Mouse (Mus musculus) MEL-GATA-1-ER (cell line): ENCODE measurements around the gene Adh6b.

Source experiments
- DNase-seq: peaks from one replicate; pipeline ENCODE4 v3.0.0-alpha.2; 2012; ENCODE audit warnings: low read depth; ENCODE audit errors: extremely low read depth

Adh6b gene

DNA sequence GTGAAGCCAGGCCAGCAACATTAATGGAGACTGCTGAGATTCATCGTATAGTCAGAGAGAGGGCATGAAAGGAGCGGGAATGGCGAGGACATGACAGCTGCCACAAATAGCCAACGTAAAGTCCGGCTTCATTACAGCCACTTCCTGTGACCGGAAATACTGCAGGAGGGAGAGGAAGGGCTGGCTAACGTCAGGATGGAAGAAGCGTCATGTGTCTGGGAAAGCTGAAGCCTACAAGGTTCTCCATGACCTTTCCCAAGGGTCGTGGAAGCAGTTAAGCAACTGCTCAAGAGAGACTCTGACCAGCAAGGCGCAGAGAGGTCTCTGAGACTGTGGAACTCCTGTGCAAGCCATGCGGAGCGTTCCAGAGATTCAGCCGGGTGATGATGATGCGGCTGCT lies at the start of gene Adh6b:
TSS of gene Adh6b (plus strand) at position 305 of the 400 bp plus-strand sequence.
- DNase-seq, result no peak

DNA sequence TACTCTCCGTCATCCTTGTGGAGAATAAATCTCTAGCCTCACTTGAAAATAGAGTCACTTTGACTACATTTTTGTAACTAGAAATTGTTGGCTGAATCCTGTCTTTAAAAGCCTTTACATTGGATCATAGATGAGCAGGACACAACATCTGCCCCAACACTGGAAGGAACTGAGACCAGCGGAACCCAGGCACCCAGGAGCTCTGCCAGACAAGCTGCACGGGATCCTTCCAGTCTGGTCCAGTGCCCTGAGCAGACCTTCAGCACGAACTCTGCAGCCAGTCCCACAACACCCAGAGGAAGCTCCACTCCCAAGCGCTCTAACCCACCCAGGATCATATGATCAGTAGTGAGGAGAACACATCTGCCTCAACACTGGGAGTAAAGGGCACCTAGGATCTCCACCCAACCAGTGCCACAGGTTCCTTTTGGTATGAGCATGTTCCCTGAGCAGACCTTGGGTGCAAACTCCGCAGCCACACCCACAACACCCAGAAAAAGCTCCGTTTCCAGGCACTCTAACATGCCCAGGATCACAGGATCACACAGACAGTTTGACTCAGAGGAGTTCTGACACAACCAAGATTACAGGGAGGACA lies 48.2 kb upstream of the Adh6b start:
- no peak for DNase-seq

- no peak for DNase-seq
Observed at GRCm38 (mm10) chr3:138300130-138300529, 41.4 kb upstream of the Adh6b start.

DNA sequence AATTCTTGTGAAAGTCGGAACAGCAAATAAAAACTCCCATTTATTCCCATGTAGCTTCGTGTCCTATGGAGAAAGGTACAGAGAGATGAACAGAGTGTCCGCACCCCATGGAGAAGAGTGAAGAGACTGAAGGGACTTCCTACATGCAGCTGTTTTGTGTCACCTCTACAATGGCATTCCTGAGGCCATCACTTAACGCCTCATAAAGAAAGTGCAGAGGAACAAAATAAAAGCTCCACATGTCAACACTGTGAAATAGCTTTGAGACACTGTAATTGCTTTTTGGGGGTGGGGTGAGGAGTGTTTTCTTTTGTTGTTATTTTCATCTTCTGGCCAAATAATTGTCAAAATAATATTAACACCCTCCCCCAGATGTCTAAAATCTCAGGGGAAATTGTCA lies 38.9 kb upstream of the Adh6b start:
- no peak for DNase-seq

DNA sequence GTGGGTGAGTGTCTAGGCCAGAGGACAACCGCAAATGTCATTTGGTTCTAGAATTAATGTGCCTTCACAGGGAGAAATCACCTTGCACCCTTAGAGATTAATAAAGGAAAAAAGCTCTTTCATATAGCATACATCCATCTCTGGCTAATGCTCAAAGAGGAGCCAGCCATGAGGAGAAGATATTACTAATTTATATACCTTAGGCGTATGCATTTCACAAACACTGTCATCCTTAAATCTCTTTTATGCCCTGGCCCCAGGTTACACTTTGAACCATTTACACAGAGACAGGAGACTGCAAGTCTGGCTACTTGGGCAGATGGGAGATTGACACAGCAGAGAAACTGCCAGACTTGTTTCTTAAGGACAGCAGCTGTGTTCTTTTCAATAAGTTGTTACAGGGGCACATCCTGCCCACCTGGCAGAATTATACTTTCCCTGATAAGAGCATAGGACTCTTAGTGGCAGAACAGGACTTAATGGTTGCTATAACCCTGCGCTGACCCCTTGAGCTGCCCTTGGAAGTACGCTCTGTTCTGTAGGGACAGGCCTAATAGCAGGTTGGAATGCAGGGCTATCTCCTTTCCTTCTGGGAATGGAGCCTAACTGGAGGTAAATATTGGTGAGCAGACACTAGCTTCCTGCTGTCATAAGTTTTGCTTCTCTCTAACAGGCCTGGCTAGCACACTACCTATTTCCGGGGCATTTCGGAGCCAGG lies 37.6 kb upstream of the Adh6b start:
- DNase-seq, result no peak

- DNase-seq, result no peak
Observed at GRCm38 (mm10) chr3:138304489-138304871, 37.1 kb upstream of the Adh6b start.

- DNase-seq, result no peak
Observed at GRCm38 (mm10) chr3:138305486-138306289, 35.9 kb upstream of the Adh6b start.

- no peak for DNase-seq
Observed at GRCm38 (mm10) chr3:138306290-138306683, 35.3 kb upstream of the Adh6b start.

- no peak for DNase-seq
Observed at GRCm38 (mm10) chr3:138309910-138310309, 31.7 kb upstream of the Adh6b start.

- no peak for DNase-seq
Observed at GRCm38 (mm10) chr3:138311015-138311414, 30.6 kb upstream of the Adh6b start.

DNA sequence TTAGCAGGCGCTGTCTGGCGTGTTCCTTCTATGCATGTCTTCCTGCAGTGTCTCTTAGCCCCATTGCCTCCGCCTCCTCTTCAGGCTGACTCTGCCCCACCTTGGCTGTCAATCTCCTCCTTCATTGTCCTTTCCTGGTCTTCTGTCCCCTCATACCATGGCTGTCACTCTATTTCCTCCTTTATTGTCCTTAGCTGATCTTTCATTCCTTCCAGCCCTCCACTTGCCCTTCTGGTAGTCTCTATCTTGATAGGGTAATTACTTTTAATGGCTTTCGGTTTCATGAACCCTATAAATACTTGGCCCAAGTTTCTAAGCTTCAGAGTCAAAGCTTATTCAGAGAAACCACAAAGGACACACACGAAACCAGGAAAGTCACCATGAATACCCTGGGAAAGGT lies 28.6 kb upstream of the Adh6b start, which contains the start of gene Adh6a:
TSS of gene Adh6a (plus strand) at position 322 of the 400 bp plus-strand sequence.
- no peak for DNase-seq

DNA sequence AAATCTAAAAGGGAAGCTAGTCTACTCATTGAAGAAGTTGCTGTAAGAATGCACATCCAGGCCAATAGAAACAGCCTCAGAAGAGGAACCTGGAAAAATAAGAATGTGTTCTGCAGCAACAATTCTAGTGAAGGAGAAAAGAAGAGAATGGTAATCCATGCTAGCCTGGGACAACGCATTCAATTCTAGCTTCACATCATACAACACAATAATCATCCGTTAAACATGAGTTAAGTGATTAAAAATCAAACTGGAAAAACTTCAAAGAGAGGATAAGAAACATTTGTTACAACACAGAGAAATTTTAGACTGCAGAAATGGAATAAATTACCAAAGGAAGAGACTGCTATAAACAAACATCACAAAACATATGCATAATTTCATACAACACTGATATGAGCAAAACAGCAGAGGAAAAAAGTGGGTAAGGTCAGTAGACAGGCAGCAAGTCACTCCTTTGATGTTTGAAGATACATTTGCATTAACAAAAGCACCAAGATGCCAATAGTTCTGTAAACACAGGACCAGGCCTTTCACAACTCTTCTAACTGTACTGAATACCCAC lies 24.6 kb upstream of the Adh6b start:
- no peak for DNase-seq

GRCm38 (mm10) chr3:138325001-138325400 lies 16.6 kb upstream of the Adh6b start:
- DNase-seq, result no peak

GRCm38 (mm10) chr3:138325466-138325865 lies 16.1 kb upstream of the Adh6b start:
- DNase-seq, result no peak

DNA sequence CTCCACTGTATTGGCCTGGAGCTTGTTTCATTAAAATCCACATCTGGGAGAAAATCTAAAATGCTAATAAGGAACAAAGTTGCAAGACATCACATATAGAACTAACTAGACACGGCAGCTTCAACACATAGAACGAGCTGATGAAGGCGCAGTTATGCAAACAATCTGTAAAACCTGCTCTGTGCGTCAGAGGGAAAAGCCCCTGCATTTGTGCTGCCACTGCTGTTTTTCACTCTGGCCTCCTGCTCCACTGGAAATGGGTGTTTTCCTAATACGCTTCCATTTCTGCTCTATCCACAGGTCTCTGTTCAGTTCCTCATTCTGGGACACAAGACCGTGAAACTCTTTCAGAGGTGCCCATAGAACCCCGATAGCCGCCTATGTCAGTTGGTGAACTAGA lies 7.7 kb upstream of the Adh6b start:
- peak; percentile 41 for DNase-seq

- DNase-seq, result no peak
Observed at GRCm38 (mm10) chr3:138334320-138334719, 7.3 kb upstream of the Adh6b start.

- no peak for DNase-seq
Observed at GRCm38 (mm10) chr3:138335566-138335965, 6.0 kb upstream of the Adh6b start.

- DNase-seq, result no peak
Observed at GRCm38 (mm10) chr3:138336104-138336754, 5.3 kb upstream of the Adh6b start.

- no peak for DNase-seq
Observed at GRCm38 (mm10) chr3:138347041-138347440, 5.5 kb downstream of the Adh6b start.

DNA sequence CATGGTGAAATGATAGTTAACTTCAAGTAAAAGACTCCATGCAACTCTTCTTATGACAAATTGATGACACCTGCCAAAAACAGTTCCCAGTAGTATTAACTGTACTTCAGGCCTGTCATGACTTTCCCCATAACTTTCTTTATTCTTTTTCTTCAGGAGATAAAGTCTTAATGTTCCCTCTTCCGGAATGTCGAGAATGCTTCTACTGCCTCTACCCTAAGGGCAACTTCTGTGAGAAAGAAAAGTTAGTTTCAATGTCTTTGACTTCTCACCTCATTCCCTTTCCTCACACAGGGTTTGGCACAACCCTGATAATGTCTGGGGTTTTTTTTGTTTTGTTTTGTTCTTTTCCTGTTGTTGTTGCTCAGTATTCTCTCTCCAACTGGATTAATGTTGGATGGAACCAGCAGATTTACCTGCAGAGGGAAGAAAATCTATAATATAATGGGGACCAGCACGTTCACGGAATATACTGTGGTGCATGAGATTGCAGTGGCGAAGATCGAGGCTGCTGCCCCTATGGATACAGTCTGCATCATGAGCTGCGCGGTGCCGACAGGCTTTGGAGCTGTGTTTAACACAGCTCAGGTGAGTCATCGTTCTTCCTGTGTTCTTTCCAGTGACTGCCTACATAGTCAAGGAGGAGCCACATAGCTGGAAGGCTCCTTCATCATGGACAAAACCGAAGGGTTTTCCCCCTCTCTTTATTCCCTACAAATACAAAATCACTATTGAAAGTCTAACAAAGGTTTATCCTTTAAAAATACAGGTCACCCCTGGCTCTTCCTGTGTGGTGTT lies 10.6 kb downstream of the Adh6b start:
- no peak for DNase-seq

DNA sequence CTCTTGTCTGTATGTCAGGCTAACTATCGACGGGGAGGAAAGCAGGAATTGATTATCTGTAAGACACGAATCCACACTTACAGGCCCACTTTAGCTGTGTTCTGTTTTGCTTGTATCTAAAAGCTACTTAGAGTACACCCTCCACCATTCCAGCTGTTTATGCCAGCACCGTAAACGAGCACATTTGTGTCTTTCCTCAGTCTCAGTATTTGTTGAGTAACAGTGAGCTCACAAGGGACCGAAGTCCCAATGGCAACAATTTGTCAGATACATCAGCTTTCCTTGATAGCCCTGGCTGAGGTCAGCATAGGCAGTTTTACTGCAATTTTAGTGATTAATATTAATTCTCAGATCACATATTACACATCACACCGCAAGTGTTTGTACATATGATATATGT lies 17.3 kb downstream of the Adh6b start:
- DNase-seq, result no peak
